Mouse (Mus musculus): Measurements from ENCODE around the gene Zfp442. TPM values are rescaled to one million over a fixed set of nuclear protein-coding genes. Genes with fewer than 3 reads are reported as not detected.
"Not testable (repeated sequence)": the region's sequence is repeated elsewhere in the genome, so short reads cannot be mapped to it uniquely, and the experiment has no call there.

Zfp442 gene
- total and polyA plus RNA-seq, 3 experiments: not detected

DNA sequence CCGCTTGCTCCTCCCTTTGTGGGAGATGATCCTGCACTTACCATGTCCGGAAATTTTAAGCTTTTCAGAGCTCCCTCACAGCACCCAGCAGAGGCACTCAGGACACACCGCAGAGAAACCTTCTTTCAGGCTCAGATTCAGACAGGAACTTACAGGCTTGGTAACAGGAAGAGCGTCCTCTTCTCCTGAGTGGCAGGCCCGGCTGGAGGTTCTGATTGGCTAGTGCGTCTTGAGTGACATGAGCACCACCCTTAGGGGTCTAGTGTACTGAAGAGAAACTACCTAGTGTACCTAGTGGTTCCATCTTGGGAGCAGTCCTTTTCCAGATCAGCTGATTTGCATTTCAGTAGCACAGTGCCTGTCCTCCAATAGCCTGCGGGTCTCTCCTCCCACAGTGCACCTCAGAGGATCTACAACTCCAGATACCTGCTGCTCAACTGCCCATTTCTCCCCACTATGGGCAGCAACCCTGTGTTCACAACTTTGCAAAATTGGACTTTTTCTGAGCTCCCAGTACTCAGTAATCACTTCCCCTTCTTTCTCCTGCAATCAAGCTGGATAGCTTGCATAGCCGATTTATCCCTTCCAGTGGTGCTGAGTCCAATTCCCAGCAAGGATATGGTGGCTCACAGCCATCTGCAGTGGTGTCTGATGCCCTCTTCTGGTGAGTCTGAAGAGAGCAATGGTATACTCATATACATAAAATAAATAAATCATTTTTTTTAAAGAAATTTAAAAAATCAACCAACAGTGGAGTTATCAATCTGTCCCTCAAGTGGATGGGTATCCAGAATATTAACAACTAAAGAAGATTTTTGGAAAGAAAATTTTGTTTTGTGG lies 33.9 kb upstream of the Zfp442 start, which contains the start of gene Zfp345:
TSS of gene Zfp345 (minus strand) at position 153 of the 840 bp plus-strand sequence.
- Histone ChIP-seq H3K27ac (ENCODE audit: control insufficient read depth, low read depth, low read length) (peak within 1 kb of the TSS; percentile 25; the same call in 1 of the 2 replicates), H3K9ac (ENCODE audit: control insufficient read depth, low read depth, low read length, poor library complexity, severe bottlenecking) (peak within 1 kb of the TSS; percentile 58), H3K4me3 (ENCODE audit: control insufficient read depth in 1 of 2, insufficient read depth in 1 of 2, low read depth in 2 of 2, low read length in 2 of 2) (peak within 1 kb of the TSS; percentile 68 to 73)
- not testable (repeated sequence) for H3K36me3 ChIP-seq (ENCODE audit: control insufficient read depth in 1 of 2, insufficient read depth in 2 of 2, low read length in 2 of 2); H3K27me3 ChIP-seq (ENCODE audit: control insufficient read depth in 1 of 2, insufficient read depth in 2 of 2, low read length in 2 of 2); H3K4me1 ChIP-seq (ENCODE audit: control insufficient read depth in 1 of 2, insufficient read depth in 2 of 2, low read length in 2 of 2); H3K9me3 ChIP-seq (replicated peaks; ENCODE audit: insufficient read depth, low read length); H3K79me2 ChIP-seq (ENCODE audit: control insufficient read depth, insufficient read depth, low read length, poor library complexity)
- peak; percentile 64 for DNase-seq (ENCODE audit: low read depth, low spot score)
- TF ChIP-seq POLR2A (IDR thresholded peaks at IDR 0.05; ENCODE audit: control insufficient read depth in 1 of 2, insufficient read depth in 1 of 2, low read depth in 1 of 2, low read length in 2 of 2, poor library complexity in 1 of 2) (peak in 1 of 2 experiments; percentile 22; a peak in 1 of 4 replicates), ZC3H11A (IDR thresholded peaks at IDR 0.05; ENCODE audit: low read depth, low read length) (peak; percentile 65), SMC3 (IDR thresholded peaks at IDR 0.05; ENCODE audit: low read depth, low read length) (peak; percentile 55), RAD21 (IDR thresholded peaks at IDR 0.05; ENCODE audit: low read depth, low read length) (peak; percentile 63), ZNF384 (IDR thresholded peaks at IDR 0.05; ENCODE audit: low read depth, low read length) (peak; percentile 54; the same call in 1 of the 2 replicates), CTCF (IDR thresholded peaks at IDR 0.05 in 2 of 3, conservative IDR thresholded peaks at IDR 0.05 in 1 of 3; ENCODE audit: control insufficient read depth in 1 of 3, insufficient read depth in 1 of 3, low read depth in 2 of 3, low read length in 3 of 3, poor library complexity in 1 of 3, severe bottlenecking in 1 of 3) (peak; percentile 22 to 55 (median 48))

DNA sequence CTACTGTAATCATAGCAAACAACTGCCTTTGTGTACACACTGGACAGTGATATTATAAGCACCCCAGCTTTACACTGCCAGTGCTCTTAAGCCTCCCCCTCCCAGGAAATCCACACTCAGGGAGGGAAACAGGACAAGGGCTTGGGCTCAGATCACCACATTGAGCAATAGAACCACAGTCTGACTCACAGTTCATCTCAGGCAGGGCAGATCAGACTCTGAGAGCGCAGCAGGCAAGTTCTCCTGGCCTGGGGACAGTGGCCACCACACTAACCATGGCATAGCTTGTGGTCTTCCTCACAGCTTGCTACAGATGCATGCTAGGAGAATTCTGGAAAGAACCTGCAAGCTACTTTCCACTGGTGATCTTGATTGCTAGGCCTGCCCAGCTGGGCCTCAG lies 12.2 kb downstream of the Zfp442 start:
- not testable (repeated sequence) for H3K79me2 ChIP-seq (ENCODE audit: control insufficient read depth, insufficient read depth, low read length, poor library complexity); H3K27me3 ChIP-seq (ENCODE audit: control insufficient read depth in 1 of 2, insufficient read depth in 2 of 2, low read length in 2 of 2); H3K4me3 ChIP-seq (ENCODE audit: control insufficient read depth in 1 of 2, insufficient read depth in 1 of 2, low read depth in 2 of 2, low read length in 2 of 2); H3K9ac ChIP-seq (ENCODE audit: control insufficient read depth, low read depth, low read length, poor library complexity, severe bottlenecking); H3K36me3 ChIP-seq (ENCODE audit: control insufficient read depth in 1 of 2, insufficient read depth in 2 of 2, low read length in 2 of 2); H3K4me1 ChIP-seq (ENCODE audit: control insufficient read depth in 1 of 2, insufficient read depth in 2 of 2, low read length in 2 of 2); H3K27ac ChIP-seq (ENCODE audit: control insufficient read depth, low read depth, low read length); H3K9me3 ChIP-seq (replicated peaks; ENCODE audit: insufficient read depth, low read length); DNase-seq (ENCODE audit: low read depth, low spot score)

DNA sequence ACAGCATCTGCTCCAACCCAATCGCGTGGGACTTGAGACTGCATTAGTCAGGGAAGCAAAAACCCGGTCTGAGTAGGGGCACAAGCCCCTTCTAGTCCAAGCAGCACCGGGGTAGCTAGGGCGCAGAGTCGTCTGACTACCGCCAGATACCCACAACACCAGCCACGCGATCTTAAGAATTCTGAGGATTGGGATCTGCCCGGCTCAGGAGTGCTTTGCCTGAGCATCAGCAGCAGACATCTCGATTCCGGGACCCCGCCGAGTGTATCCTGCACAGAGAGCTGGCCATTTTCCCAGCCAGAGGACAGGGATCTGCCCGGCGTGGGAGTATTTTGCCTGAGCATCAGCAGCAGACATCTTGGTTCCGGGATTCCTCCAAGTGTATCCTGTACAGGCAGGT lies 39.1 kb downstream of the Zfp442 start:
- H3K79me2 ChIP-seq (ENCODE audit: control insufficient read depth, insufficient read depth, low read length, poor library complexity); H3K27ac ChIP-seq (ENCODE audit: control insufficient read depth, low read depth, low read length); H3K9ac ChIP-seq (ENCODE audit: control insufficient read depth, low read depth, low read length, poor library complexity, severe bottlenecking); H3K9me3 ChIP-seq (replicated peaks; ENCODE audit: insufficient read depth, low read length); H3K4me1 ChIP-seq (ENCODE audit: control insufficient read depth in 1 of 2, insufficient read depth in 2 of 2, low read length in 2 of 2); H3K4me3 ChIP-seq (ENCODE audit: control insufficient read depth in 1 of 2, insufficient read depth in 1 of 2, low read depth in 2 of 2, low read length in 2 of 2); H3K27me3 ChIP-seq (ENCODE audit: control insufficient read depth in 1 of 2, insufficient read depth in 2 of 2, low read length in 2 of 2); DNase-seq (ENCODE audit: low read depth, low spot score); H3K36me3 ChIP-seq (ENCODE audit: control insufficient read depth in 1 of 2, insufficient read depth in 2 of 2, low read length in 2 of 2): not testable (repeated sequence)

DNA sequence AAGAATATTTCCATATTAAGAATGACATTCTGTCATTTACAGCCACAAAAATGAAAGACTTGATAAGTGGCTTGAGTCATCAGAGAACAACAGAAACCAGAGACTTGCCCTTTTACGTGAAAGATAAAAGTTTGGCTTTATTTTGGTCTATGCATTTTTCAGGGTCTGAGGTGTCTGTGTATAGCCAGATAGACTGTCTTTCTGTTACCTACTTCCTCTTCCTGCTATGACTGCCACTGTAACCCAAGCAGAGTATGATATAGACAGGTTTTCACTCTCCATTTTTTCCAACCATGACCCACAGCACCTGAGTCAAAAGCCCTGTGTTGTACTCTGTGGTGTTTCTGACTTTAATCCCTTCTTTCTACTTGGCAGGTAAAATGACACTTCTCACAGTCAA lies 61.1 kb downstream of the Zfp442 start:
- no peak overlapping the region for H3K4me3 ChIP-seq (ENCODE audit: control insufficient read depth in 1 of 2, insufficient read depth in 1 of 2, low read depth in 2 of 2, low read length in 2 of 2)
- no peaks in the 10 kb centered on the region for H3K27me3 ChIP-seq (ENCODE audit: control insufficient read depth in 1 of 2, insufficient read depth in 2 of 2, low read length in 2 of 2)
- DNase-seq (ENCODE audit: low read depth, low spot score): peak; percentile 54
- H3K4me1 ChIP-seq (ENCODE audit: control insufficient read depth in 1 of 2, insufficient read depth in 2 of 2, low read length in 2 of 2): peaks cover 0 to 4% of the 10 kb centered on the region in 2 experiments; a peak in 1 of 4 replicates
- H3K27ac ChIP-seq (ENCODE audit: control insufficient read depth, low read depth, low read length): no peak overlapping the region; the same call in 1 of the 2 replicates
- H3K79me2 ChIP-seq (ENCODE audit: control insufficient read depth, insufficient read depth, low read length, poor library complexity): no peaks in the 10 kb centered on the region
- TF ChIP-seq ZNF384 (IDR thresholded peaks at IDR 0.05; ENCODE audit: low read depth, low read length) (no peak), EP300 (IDR thresholded peaks at IDR 0.05; ENCODE audit: low read depth in 1 of 2, low read length in 2 of 2) (peak; percentile 13 to 42; a peak in 3 of 4 replicates), MEF2A (IDR thresholded peaks at IDR 0.05; ENCODE audit: extremely low read depth, insufficient replicate concordance, low read depth, low read length, poor library complexity, severe bottlenecking) (no peak), ETS1 (IDR thresholded peaks at IDR 0.05; ENCODE audit: low read depth, low read length) (peak; percentile 36; the same call in 1 of the 2 replicates)
- no peaks in the 10 kb centered on the region for H3K36me3 ChIP-seq (ENCODE audit: control insufficient read depth in 1 of 2, insufficient read depth in 2 of 2, low read length in 2 of 2)
- H3K9me3 ChIP-seq (replicated peaks; ENCODE audit: insufficient read depth, low read length): no peaks in the 10 kb centered on the region
- no peak overlapping the region for H3K9ac ChIP-seq (ENCODE audit: control insufficient read depth, low read depth, low read length, poor library complexity, severe bottlenecking)

DNA sequence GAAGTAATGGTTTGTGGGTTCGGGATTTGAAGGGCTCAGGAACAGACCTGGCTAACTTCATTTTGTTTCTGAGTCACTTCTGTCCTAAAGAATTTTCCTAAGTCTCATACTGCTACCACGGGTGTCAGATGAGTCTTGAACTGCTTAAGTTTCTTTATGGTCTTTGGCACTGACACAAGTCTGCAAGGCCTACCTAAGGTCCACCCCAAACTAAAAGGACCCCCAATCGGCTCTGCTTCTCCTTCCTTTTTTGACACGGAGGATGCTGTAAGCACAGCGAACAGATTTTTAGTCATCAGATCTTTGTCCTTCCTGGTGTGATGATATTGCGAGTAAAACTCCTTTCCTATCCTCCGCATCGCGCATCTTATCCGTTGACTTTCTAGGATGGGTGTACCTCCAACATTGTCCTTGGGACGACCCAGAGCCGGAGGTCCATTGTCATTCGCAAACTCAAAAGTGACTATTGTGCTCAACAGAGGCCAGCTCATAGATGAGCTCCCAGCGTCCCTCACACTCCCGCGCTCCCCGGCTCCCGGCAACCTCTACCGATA lies 65.7 kb downstream of the Zfp442 start:
- H3K27me3 ChIP-seq (ENCODE audit: control insufficient read depth in 1 of 2, insufficient read depth in 2 of 2, low read length in 2 of 2); H3K4me1 ChIP-seq (ENCODE audit: control insufficient read depth in 1 of 2, insufficient read depth in 2 of 2, low read length in 2 of 2); H3K27ac ChIP-seq (ENCODE audit: control insufficient read depth, low read depth, low read length); H3K9me3 ChIP-seq (replicated peaks; ENCODE audit: insufficient read depth, low read length); H3K79me2 ChIP-seq (ENCODE audit: control insufficient read depth, insufficient read depth, low read length, poor library complexity); H3K36me3 ChIP-seq (ENCODE audit: control insufficient read depth in 1 of 2, insufficient read depth in 2 of 2, low read length in 2 of 2); H3K4me3 ChIP-seq (ENCODE audit: control insufficient read depth in 1 of 2, insufficient read depth in 1 of 2, low read depth in 2 of 2, low read length in 2 of 2); H3K9ac ChIP-seq (ENCODE audit: control insufficient read depth, low read depth, low read length, poor library complexity, severe bottlenecking); DNase-seq (ENCODE audit: low read depth, low spot score): not testable (repeated sequence)

All from MEL (cell line).